Mouse (Mus musculus): ENCODE measurements at regions not wholly inside any gene's neighbourhood (a gene's known extent, or its start where the extent isn't known, plus 50 kb on each side); places are given as distances from the start of the nearest gene placed in this dataset.

GRCm38 (mm10) chr16:78635774-78636173, 59.3 kb upstream of the D16Ertd472e start:
- no peak for ATAC-seq (ENCODE audit: insufficient number of reproducible peaks, low FRiP score, low TSS enrichment)

GRCm38 (mm10) chr16:78635257-78635656, 58.7 kb upstream of the D16Ertd472e start:
- no peak; the same call in 1 of the 2 replicates for ATAC-seq (ENCODE audit: insufficient number of reproducible peaks, low FRiP score, low TSS enrichment)

- ATAC-seq (ENCODE audit: insufficient number of reproducible peaks, low FRiP score, low TSS enrichment) = no peak
Observed at GRCm38 (mm10) chr16:78631797-78632196, 55.3 kb upstream of the D16Ertd472e start.

DNA sequence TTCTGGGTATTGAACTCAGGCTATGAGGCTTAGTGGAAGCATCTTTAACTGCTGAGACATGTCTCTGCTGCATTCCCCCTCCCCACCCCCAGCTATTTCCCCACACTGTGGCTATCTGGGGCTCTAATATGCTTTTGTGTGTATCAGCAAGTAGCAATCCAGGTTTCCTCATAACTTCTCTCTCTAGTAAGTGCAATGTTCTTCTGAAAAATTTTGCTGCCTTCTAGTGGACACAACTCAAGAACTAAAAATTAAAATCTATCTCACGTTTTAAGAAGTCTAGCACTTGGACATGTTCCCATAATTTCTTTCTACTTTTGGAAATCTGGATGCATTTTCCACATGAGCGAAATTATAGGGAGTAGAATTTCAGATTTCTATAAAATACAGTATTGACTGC, 50.3 kb upstream of the D16Ertd472e start:
- no peak for ATAC-seq (ENCODE audit: insufficient number of reproducible peaks, low FRiP score, low TSS enrichment)

Measured in cerebellum, adult (tissue).